Mouse (Mus musculus) kidney, adult 9 months (tissue): ENCODE measurements around the gene F2rl1.
"Not testable (repeated sequence)": the region's sequence is repeated elsewhere in the genome, so short reads cannot be mapped to it uniquely, and the experiment has no call there.

Experiments
- DNase-seq: peaks from one replicate; pipeline ENCODE4 v3.0.0; 2022

Gene F2rl1

GRCm38 (mm10) chr13:95533121-95533520, 8.1 kb upstream of the F2rl1 start:
- not testable (repeated sequence) for DNase-seq

- peak; percentile 75 for DNase-seq
Observed at GRCm38 (mm10) chr13:95531273-95532045, 6.4 kb upstream of the F2rl1 start.

- no peak for DNase-seq
Observed at GRCm38 (mm10) chr13:95529246-95529645, 4.2 kb upstream of the F2rl1 start.

- no peak for DNase-seq
Observed at GRCm38 (mm10) chr13:95524424-95524673, 678 bp downstream of the F2rl1 start.

- peak; percentile 83 for DNase-seq
Observed at GRCm38 (mm10) chr13:95523659-95524423, 1.2 kb downstream of the F2rl1 start.

GRCm38 (mm10) chr13:95522176-95522575, 2.9 kb downstream of the F2rl1 start:
- peak; percentile 51 for DNase-seq

GRCm38 (mm10) chr13:95521029-95521428, 4.0 kb downstream of the F2rl1 start:
- DNase-seq, result no peak

- DNase-seq, result no peak
Observed at GRCm38 (mm10) chr13:95514756-95515155, 10.3 kb downstream of the F2rl1 start.

- no peak for DNase-seq
Observed at GRCm38 (mm10) chr13:95510054-95510453, 15.0 kb downstream of the F2rl1 start.

- DNase-seq, result no peak
Observed at GRCm38 (mm10) chr13:95503279-95503917, 21.6 kb downstream of the F2rl1 start.

GRCm38 (mm10) chr13:95496601-95497000, 28.4 kb downstream of the F2rl1 start:
- DNase-seq, result no peak

GRCm38 (mm10) chr13:95494812-95495211, 30.2 kb downstream of the F2rl1 start:
- DNase-seq, result peak; percentile 7

- DNase-seq, result no peak
Observed at GRCm38 (mm10) chr13:95493296-95493695, 31.7 kb downstream of the F2rl1 start.

- DNase-seq, result peak; percentile 45
Observed at GRCm38 (mm10) chr13:95491327-95491726, 33.7 kb downstream of the F2rl1 start.

GRCm38 (mm10) chr13:95484664-95485063, 40.4 kb downstream of the F2rl1 start:
- peak; percentile 15 for DNase-seq

GRCm38 (mm10) chr13:95481428-95481827, 43.6 kb downstream of the F2rl1 start:
- DNase-seq, result peak; percentile 84

- DNase-seq, result no peak
Observed at GRCm38 (mm10) chr13:95478671-95479413, 46.2 kb downstream of the F2rl1 start, which contains the start of gene S100z. S100z (minus strand) TSS chr13:95478721.

GRCm38 (mm10) chr13:95477173-95477572, 47.9 kb downstream of the F2rl1 start:
- no peak for DNase-seq

GRCm38 (mm10) chr13:95475124-95475523, 49.9 kb downstream of the F2rl1 start:
- DNase-seq, result no peak

GRCm38 (mm10) chr13:95474294-95474693, 50.7 kb downstream of the F2rl1 start:
- no peak for DNase-seq

- DNase-seq, result no peak
Observed at GRCm38 (mm10) chr13:95470970-95471369, 54.1 kb downstream of the F2rl1 start.
